Comparison of ENCODE assay signal across 13 mouse cellular contexts in genomic region chr9:98939290-98939689, GRCm38 (mm10). TPM values are rescaled to one million over a fixed set of nuclear protein-coding genes. Genes with fewer than 3 reads are reported as not detected.
DNase-seq lines count a peak whose midpoint lies in the region; TF ChIP-seq lines count a peak whose summit lies in the region.
"Had no signal": no experiment of that assay in that cellular context is flagged by ENCODE, and none has a peak within 500 bp of the region (broad histone marks: within the 10 kb centered on the region; RNA-seq: fewer than 3 reads in every experiment).

No protein-coding gene starts in this region.

- H3K4me3 ChIP-seq in layer of hippocampus, adult 2 months, result no peak overlapping the region
- H3K4me3 ChIP-seq: embryonic facial prominence, embryonic 12.5 days; liver, embryonic 15.5 days had no signal

- no peak overlapping the region for H3K27ac ChIP-seq in layer of hippocampus, adult 2 months
- H3K27ac ChIP-seq: embryonic facial prominence, embryonic 12.5 days; hindbrain, embryonic 14.5 days; liver, embryonic 15.5 days had no signal

- peak; percentile 44 to 58 for DNase-seq in cerebellum, postnatal 14 days
- no peak for DNase-seq in cerebellum, adult 8-10 months
- DNase-seq in layer of hippocampus, adult 2 months (ENCODE audit: low spot score in 2 of 2), result no peak
- no peak for DNase-seq in layer of hippocampus, adult 8-10 months (ENCODE audit: low spot score in 2 of 2)
- peak; percentile 7 for DNase-seq in 3T3-L1 (ENCODE audit: low read depth, low spot score)
- peak; percentile 19 for DNase-seq in NIH3T3 (ENCODE audit: low read depth)
- no peak for DNase-seq in ovary, postnatal 14 days (ENCODE audit: low spot score)
- no peak for DNase-seq in urinary bladder, postnatal 4 days (ENCODE audit: low spot score in 2 of 2)

- peak; percentile 68 for TF ChIP-seq CTCF in layer of hippocampus, adult 2 months (conservative IDR thresholded peaks at IDR 0.05)

RNA-seq across cellular contexts. Expression of gene Foxl2, which starts 15.8 kb away (rescaled TPM):
- total RNA-seq in layer of hippocampus, adult 2 months (2021), result 1 to 10 TPM in 1 of 2 experiments, under 1 TPM in 1; 0.92 to 1.0 TPM
- total RNA-seq in layer of hippocampus, adult 8-10 months (2022), result 1 to 10 TPM in 1 of 4 experiments, under 1 TPM in 3; 0.52 to 1.1 (median 0.83) TPM
- total RNA-seq: heart, adult 8-10 months had no signal

RNA-seq across cellular contexts. Expression of gene 7420426K07Rik, which starts 36.4 kb away (rescaled TPM):
- total RNA-seq in layer of hippocampus, adult 2 months (2021), result not detected
- total RNA-seq in layer of hippocampus, adult 8-10 months (2022), result not detected
- total RNA-seq: heart, adult 8-10 months; layer of hippocampus, postnatal 10 days had no signal

RNA-seq across cellular contexts. Expression of gene Faim, which starts 46.9 kb away (rescaled TPM):
- 10 to 100 TPM; 60.0 to 61.1 TPM for total RNA-seq in layer of hippocampus, adult 2 months (2021)
- 10 to 100 TPM; 45.8 to 55.6 (median 51.0) TPM for total RNA-seq in layer of hippocampus, adult 8-10 months (2022)

Comparison
In these comparisons a context has a peak if more than half of its experiments do, and no peak if none do; other contexts are left out.
1. DNase-seq: peak in cerebellum, postnatal 14 days (2 of 2), 3T3-L1 (single experiment) and NIH3T3 (single experiment); none in cerebellum, adult 8-10 months (single experiment), layer of hippocampus, adult 2 months (0 of 2), layer of hippocampus, adult 8-10 months (0 of 2), ovary, postnatal 14 days (single experiment) and urinary bladder, postnatal 4 days (0 of 2).